Mouse (Mus musculus) bone marrow macrophage, adult 2 months (primary cell): ENCODE data around the gene Kcnk4. TPM values are rescaled to one million over a fixed set of nuclear protein-coding genes. Genes with fewer than 3 reads are reported as not detected.

Source experiments
- H3K27ac ChIP-seq: 2 replicates; pipeline ENCODE4 v1.5.1; 2012; ENCODE audit warnings: low read depth, low read length; ENCODE audit not compliant: insufficient read depth
- H3K4me1 ChIP-seq: 2 replicates; pipeline ENCODE4 v1.6.1; 2012; ENCODE audit warnings: low read length; ENCODE audit not compliant: control insufficient read depth, insufficient read depth
- H3K4me3 ChIP-seq: 2 replicates; pipeline ENCODE4 v1.5.1; 2012; ENCODE audit warnings: mild to moderate bottlenecking, low read length, moderate library complexity; ENCODE audit not compliant: insufficient read depth
- CTCF ChIP-seq: IDR thresholded peaks from 2 replicates; pipeline ENCODE4 v1.5.1; 2012; ENCODE audit warnings: low read depth, mild to moderate bottlenecking, low read length, moderate library complexity
- POLR2A ChIP-seq: IDR thresholded peaks from 2 replicates; pipeline ENCODE4 v1.6.1; 2012; ENCODE audit warnings: mild to moderate bottlenecking, low read depth, low read length, borderline replicate concordance
- polyA plus RNA-seq: library from polyadenylated mRNA; stranded (reverse); fragments of >200 nt; gene quantifications from 2 replicates; pipeline ENCODE4 v1.2.4, GENCODE M21; 2012; ENCODE audit not compliant: missing spikeins, insufficient read depth, insufficient read length

Kcnk4 gene
- polyA plus RNA-seq, 1 experiment: not detected

DNA sequence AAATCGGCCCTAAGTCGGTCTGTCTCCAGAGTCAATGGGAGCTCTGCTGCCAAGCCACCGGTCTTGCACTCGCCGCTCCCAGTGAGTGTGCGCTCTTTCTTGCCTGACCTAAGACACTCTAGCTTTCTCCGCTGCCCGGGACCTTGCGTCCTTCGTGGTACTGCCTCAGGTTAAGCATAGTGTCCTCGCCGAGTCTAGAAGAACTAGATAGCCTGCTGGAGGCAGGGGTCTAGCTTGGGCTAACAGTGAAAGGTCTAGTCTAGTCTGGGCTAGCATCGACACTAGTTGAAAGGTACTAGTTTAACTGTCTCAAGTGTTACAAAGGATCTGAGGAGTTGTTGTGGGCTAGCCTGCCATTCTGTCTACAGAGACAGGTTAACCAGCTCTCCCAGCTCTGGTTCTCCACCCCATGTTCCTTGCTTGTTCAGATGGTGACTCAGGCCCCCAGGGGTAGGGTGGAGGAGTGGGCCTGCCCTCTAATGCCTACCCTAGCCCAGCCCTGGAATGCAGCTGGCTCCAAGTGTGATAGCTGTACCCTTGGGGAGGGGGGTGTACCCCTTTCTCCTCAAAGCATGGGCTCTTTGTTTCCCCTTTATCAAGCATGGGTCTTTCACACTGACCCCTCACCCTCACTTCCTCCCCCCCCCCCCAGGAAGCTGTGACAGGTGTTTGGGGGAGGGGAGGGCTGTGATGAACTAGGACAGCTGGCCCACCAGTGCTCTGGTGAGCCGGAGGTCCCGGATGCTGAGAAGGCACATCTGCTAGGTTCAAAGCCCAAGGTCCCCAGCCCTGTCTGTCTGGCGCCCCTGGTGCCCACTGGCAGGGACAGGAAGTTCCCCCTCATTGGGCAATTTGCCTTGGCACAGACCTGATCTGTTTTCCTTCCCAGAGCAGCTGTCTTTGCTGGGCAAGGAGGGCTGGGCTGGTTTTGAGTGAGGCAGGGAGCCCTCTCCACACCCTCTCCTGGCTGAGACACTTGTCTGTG, 41.5 kb upstream of the Kcnk4 start, which contains the start of gene Plcb3:
Gene Plcb3 (minus strand): TSS at position 934 of the 985 bp plus-strand sequence.
- Histone ChIP-seq H3K4me1 (peaks cover 25% of the 10 kb centered on the region), H3K4me3 (peak within 1 kb of the TSS; percentile 65)
- no peak for TF ChIP-seq POLR2A
- no peak for TF ChIP-seq CTCF

DNA sequence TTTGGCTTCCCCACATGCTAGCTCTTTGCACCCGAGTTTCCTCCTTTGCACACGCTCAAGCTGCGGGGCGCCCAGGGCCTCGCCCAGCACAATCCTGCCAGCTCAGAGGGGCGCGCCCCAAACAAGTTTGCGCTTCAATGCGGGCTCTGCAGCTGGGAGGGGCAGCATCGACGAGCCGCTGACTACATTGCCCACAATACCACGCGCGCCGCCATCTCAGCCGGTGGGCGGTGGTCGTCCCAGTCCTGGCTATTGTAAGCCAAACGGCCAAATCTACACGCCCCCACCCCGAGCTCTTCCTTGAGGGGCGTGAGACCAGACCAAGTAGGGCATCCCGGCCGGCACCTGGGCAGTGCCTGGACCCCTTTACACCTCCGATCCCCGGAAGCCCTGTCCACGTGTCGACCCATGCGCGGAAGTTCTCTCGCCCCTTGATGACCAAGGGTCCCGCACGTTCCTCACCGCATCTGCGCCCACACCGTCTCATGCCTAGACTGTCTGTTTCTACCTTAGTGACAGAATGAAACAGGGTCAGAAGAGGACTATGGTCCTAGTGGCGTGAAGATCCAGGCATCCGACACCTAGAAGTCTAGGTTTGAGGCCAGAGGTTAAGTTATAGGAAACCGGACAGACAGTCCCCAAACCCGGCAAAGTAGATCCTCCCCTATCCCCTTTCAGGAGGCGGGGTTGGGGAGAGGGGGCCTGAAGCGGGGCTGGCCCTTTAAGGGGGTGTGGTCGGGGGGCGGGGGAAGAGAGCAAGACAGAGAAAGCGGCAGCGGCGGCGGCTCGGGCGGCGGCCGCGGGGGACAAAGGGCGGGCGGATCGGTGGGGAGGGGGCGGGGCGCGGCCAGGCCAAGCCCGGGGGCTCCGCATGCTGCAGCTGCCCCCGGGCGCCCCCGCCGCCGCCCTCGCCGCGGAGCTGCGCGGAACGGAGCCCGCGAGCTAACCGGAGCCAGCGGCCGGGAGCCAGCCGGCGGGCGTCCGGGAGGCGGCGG, 40.2 kb upstream of the Kcnk4 start, which contains the start of gene Ppp1r14b:
Gene Ppp1r14b (plus strand): TSS at position 758 of the 995 bp plus-strand sequence.
- H3K4me3 ChIP-seq: peak within 1 kb of the TSS; percentile 74
- peak within 1 kb of the TSS; percentile 75 for H3K27ac ChIP-seq
- no peak for TF ChIP-seq CTCF
- no peak for TF ChIP-seq POLR2A
- peaks cover 29% of the 10 kb centered on the region for H3K4me1 ChIP-seq

More for the DNA sequence above, 41.5 kb upstream of the Kcnk4 start, which contains the start of gene Plcb3:
- H3K27ac ChIP-seq: peak within 1 kb of the TSS; percentile 64

DNA sequence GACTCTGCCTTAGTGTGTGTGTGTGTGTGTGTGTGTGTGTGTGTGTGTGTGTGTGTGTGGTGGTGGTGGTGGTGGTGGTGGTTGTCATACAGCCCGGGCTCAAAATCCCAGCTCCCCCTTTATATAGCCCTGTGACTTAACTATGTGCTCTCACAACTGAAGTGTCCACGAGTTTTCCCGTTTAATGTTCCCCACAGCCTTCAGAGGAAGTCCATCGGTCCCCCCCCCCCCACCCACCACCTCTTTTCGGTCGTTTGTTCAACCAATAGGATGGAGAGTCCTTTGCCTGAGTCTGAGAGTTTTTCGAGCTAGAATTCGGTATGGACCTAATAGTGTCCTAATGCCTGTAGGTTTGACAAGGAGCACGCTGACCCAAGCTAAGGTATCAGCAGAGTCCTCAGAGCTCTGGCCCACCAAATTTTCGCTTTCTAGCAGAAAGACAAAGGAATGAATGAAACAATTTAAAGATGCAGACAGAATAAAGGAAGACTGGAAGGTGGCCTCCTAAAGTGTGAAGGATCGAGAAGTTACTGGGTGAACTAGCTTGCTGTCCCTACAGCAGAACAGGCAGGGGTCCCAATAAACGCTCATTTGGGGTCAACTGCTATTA, 39.4 kb upstream of the Kcnk4 start:
- TF ChIP-seq POLR2A: no peak
- TF ChIP-seq CTCF: no peak
- Histone ChIP-seq H3K27ac (peak overlapping the region; percentile 52), H3K4me1 (peaks cover 29% of the 10 kb centered on the region), H3K4me3 (peak overlapping the region; percentile 74)

DNA sequence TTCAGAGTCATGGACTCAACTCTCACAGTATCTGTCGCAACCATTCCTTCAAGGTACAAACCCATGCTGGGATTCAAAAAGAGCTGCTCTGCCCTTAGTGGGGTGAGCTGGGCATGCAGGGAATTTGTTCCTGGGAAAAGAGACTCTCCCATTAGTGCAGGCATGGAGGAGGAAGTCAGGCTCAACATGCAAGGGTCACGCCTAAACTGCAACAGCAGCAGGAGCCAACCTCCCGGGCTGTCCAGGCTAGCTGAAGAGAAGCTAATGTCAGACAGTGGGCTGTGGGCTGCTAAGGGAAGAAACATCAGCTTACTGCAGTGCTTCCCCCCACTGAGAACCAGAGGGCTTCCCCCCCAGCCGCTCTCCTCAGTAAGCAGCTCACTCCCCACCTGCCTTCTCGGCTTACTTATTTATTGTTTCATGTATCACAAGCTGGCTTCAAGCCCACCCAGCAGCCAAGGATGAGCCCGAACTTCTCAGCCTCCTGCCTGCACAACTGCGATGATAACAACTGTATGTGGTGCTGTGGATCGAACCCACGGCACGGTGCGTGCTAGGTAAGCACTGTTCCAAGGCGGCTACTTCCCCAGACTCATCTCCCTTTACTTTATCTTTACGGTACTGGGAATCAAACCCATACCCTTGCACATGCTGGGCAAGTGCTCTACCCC, 38.1 kb upstream of the Kcnk4 start:
- H3K27ac ChIP-seq: no peak overlapping the region
- H3K4me1 ChIP-seq: peaks cover 24% of the 10 kb centered on the region
- no peak overlapping the region for H3K4me3 ChIP-seq
- TF ChIP-seq POLR2A (no peak), CTCF (no peak)

- Histone ChIP-seq H3K27ac (no peak overlapping the region), H3K4me3 (no peak overlapping the region), H3K4me1 (peaks cover 22% of the 10 kb centered on the region)
- no peak for TF ChIP-seq CTCF
- no peak for TF ChIP-seq POLR2A
These were observed 37.3 kb upstream of the Kcnk4 start for GRCm38 (mm10) chr19:6971644-6972043.

- Histone ChIP-seq H3K4me3 (no peak overlapping the region), H3K4me1 (peaks cover 22% of the 10 kb centered on the region), H3K27ac (no peak overlapping the region)
- no peak for TF ChIP-seq CTCF
- no peak for TF ChIP-seq POLR2A
These were observed 36.3 kb upstream of the Kcnk4 start for GRCm38 (mm10) chr19:6970460-6971085.

GRCm38 (mm10) chr19:6969665-6970381, 35.5 kb upstream of the Kcnk4 start:
- TF ChIP-seq POLR2A: no peak
- peak; percentile 63 for TF ChIP-seq CTCF
- H3K4me1 ChIP-seq: peaks cover 22% of the 10 kb centered on the region
- H3K4me3 ChIP-seq: peak overlapping the region; percentile 76
- no peak overlapping the region for H3K27ac ChIP-seq

GRCm38 (mm10) chr19:6969291-6969664, 35.0 kb upstream of the Kcnk4 start:
- H3K27ac ChIP-seq: no peak overlapping the region
- no peak for TF ChIP-seq POLR2A
- no peak for TF ChIP-seq CTCF
- H3K4me3 ChIP-seq: peak overlapping the region; percentile 76
- H3K4me1 ChIP-seq: peaks cover 22% of the 10 kb centered on the region
